Mouse (Mus musculus): ENCODE measurements around the gene Erc2.

The Erc2 gene

DNA sequence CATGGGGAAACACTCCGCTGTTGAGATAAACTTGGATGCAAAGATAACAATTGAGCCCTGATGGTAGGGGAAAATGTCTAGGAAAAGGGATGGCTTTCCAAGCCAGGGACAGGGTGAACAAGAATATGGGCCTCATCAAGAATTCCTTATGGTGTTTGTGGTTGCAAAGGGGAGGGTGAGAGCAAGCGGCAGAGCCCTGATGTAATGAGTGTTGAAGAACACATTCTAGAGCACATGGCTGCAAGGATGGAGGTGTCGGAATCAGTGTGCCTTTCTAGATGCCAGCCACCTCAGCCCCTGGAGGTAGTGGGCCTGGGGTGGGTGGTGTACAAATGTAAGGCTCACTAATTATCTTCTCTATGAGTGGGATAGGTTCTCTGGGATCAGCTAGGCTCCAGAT is 313.5 kb downstream of the Erc2 start:
- in situ Hi-C loops (cut with MboI, MseI): no loop called here

DNA sequence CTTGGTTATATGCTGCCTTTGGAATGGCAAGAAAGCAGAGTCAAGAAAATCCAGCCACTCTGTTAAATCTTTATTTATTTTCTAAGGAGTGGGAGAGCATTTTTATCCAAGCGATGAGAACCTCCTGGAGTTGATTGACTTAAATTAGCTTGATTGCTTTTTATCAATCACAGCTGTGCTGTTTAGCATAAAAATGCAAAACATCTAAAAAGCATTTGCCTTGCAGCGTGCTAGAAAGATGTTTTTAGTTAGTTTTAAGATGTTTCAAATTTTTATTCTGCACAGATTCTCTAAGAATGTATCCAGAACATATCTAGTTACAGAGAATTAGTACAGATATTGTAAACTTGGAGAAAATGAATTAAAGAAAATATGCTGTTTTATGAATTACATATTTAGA is 315.7 kb downstream of the Erc2 start:
- in situ Hi-C loops (cut with MboI, MseI): no loop called here

DNA sequence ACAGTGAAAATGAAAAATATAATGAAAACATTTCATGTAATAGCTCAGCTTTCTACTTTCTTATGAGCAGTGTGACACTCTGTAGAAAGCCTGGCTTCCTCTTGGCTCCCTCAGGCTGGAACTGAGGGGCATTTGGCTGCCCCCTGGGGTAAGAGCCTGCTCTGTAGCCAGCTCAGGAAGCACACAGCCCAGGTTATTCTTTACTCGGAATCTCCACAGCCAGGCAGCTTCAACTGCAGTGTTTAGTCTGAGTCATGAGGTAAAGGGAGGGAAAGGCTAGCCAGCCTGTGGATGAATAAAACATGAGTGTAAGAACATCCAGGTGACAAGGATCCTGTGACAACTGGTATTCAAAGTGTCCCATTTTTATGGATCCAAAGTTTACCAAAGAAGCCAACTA is 323.0 kb downstream of the Erc2 start:
- in situ Hi-C loops (cut with MboI, MseI): no loop called here

DNA sequence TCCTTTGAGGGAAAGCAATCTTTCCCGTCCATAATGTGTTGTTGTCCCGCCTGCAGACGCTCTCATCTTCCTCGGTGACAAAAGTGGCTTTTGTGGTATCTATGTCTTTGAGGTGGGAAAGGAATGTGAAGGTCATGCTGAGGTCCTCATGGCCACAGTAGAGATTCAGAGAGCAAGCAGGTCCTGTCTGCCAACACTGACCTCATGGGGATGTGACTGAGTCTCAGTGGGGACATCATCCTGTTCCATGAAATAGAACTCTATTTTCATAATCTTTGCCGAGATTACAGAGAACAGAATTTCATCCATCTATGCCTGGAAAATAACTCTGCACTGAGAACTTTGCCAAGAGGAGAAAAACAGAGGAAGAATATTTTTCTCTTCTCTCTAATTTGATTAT is 324.0 kb downstream of the Erc2 start:
- in situ Hi-C loops (cut with MboI, MseI): no loop called here

DNA sequence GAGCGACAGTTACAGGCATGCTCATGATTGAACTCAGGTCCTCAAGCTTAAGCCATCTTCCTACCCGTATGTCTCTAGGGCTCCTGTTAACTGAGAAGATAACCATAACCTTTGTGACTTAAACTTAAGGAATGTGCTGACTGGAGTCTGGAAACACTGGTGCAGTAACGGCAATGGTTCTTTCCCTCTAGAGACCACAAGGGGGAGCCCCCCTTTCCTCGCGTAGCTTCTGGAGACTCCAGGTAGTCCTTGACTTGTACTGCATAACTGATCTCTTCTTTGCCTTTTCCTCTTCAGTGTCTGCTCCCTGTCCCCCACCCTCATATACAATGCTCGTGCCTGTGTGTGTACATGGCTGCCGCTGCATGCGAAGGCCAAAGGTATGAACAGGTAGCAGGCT is 326.2 kb downstream of the Erc2 start:
- in situ Hi-C loops (cut with MboI, MseI): no loop called here

DNA sequence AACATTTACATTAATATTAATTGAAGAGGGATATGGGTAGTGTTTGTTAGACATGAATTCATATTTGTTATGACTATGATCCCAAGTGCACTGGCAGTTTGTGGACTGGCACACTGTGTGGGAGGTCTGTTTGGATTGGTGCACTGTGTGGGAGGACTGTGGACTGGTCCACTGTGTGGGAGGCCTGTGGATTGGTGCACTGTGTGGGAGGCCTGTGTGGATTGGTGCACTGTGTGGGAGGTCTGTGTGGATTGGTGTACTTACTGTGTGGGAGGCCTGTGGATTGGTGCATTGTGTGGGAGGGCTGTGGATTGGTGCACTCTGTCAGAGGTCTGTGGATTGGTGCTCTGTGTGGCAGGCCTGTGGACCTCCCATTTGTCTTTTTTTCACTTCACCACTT is 331.6 kb downstream of the Erc2 start:
- in situ Hi-C loops (cut with MboI, MseI): no loop called here

DNA sequence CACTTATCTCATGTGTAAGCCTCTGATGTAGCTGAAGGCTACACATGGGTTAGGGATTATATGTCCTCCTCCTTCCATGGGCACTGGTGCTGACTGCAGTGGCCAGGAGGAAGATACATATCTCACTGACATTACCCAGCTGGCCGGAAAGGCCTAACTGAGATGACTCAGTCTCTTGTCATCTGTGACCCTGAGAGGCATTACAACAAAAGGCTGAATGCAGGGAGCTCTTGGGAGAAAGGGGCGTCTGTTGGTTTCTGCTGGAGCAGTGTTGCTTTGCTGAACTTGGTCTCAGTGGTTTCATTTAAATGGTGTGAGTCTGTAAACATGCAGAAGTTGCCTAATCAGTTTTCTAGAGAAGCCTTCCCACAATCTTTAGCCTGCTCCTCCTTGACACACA is 334.6 kb downstream of the Erc2 start:
- in situ Hi-C loops (cut with MboI, MseI): no loop called here

DNA sequence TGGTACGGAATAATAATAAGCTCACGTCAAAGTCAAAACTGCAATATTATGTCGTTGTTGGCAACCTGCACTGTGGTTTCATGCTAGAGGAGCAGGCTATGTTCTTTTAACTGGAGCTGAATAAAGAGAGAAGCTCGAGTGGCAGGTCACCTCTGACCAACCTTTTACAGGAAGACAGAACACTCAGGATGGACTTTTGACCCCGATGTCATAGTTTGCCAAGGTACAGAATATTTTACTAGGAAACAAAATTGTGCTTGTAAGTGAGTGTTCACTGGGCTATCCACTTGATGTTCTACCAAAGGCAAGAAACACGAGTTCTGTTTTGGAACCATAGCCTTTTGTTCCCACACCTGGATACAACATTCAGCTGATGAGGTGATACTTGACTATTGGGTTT is 351.5 kb downstream of the Erc2 start:
- in situ Hi-C loops (cut with MboI, MseI): no loop called here

DNA sequence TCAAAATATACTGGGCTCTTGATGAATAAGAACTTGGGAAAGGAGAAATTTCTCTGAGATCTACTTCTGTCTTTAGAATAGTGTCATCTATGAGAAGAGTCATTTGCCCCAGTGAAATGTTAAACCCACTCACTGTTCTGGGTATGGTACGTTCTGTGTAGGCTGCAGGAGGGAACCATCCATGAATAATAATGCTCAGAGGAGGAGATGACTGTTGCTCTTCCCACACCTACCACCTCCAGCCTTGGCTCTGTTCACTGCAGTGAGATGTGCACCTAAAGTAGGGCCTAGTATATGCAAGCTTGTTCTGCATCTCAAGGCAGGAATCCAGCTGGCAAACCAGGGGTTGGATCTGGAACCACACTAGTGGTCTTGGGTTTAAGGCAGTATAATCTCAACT is 353.4 kb downstream of the Erc2 start:
- in situ Hi-C loops (cut with MboI, MseI): no loop called here

DNA sequence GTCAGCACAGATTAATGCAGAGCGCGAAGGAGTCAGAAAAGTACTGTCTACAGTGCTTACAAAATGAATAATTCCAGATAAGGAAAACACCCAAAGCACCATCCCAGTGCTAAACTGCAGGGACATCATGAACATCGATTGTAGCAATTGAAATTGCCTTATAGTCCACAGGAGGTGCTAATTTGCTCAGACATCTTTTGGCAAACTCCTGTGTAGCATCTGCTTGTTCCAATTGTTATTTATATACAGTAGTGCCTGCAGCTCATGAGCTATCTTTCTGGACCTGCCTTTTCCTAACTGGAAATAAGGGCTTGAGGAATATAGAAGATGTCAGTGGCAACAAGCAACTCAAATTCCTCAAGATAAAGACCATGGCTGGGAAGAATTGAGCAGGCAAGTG is 362.5 kb downstream of the Erc2 start:
- in situ Hi-C loops (cut with MboI, MseI): no loop called here

DNA sequence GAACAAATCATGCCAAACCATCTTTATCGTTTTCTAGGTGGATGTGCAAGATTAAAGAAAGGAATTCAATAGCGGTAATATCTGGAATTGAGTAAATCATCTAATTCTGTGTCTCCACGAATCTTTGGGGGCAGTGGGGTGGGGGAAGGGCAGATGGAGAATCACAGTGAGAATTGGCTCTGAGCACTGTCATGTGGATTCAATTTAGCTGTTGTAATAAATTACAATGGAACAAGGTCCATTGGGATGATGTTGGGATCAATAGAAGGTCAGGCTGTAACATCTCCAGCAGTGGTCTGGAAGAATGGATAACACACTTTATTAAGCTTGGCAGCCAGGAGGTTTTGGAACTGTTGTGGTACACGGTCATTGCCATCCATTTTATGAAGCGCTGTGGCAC is 363.0 kb downstream of the Erc2 start:
- in situ Hi-C loops (cut with MboI, MseI): no loop called here

DNA sequence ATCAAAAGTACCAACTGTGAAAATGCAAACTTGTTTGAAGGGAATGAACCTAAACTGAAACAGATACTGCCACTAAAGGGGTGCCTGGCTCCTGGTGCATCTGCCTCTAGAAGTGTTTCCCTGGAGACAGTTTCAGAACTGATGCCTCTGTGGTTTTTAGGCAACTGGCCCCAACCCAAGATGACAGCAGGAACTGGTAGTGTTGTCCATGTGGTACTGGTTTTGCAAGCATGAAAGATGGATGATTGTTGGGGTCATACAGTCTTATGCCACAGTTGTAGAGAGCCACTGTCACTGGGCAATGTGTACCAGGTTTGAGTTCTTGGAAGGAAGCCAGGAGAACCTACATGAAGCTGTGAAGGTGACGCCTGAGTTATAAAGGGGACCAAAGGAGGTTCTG is 365.2 kb downstream of the Erc2 start:
- in situ Hi-C loops (cut with MboI, MseI): no loop called here

DNA sequence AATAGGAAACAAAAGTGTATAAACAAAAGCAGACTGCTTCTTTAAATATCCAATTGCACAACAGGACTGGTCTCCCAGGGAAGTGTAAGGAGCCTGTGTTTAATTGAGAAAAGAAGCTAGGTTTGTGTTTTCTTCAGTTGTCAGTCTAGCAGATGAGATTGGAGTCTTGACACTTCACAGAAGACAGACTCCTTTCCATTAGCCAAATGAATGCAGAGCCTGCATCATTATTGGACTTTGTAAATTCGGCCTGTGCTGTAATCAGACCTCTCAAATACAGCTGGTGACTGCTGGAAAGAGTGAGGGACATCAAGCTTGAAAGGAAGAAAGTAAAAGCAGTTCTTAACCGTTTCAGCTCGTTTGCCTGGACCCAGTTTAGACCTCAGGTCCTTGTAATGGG is 376.3 kb downstream of the Erc2 start:
- in situ Hi-C loops (cut with MboI, MseI): no loop called here

DNA sequence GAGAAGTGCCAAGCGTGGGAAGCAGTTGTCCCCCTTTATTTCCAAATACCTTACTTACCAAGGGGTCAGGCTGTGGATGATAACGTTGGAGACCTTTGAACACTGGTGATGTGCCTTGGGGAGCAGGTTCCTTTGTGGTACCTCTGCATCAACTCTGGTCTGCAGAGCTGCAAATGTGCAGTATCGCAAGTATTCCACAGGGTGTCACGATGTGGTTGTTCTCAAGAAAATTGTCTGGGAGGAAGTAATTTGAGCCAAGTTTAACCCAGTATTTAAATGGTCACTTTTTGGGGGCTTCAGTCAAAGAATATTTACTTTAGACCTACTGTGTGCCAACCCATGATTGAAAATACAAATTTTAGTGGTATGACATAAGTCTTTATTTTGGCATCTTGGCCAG is 381.8 kb downstream of the Erc2 start:
- in situ Hi-C loops (cut with MboI, MseI): no loop called here

DNA sequence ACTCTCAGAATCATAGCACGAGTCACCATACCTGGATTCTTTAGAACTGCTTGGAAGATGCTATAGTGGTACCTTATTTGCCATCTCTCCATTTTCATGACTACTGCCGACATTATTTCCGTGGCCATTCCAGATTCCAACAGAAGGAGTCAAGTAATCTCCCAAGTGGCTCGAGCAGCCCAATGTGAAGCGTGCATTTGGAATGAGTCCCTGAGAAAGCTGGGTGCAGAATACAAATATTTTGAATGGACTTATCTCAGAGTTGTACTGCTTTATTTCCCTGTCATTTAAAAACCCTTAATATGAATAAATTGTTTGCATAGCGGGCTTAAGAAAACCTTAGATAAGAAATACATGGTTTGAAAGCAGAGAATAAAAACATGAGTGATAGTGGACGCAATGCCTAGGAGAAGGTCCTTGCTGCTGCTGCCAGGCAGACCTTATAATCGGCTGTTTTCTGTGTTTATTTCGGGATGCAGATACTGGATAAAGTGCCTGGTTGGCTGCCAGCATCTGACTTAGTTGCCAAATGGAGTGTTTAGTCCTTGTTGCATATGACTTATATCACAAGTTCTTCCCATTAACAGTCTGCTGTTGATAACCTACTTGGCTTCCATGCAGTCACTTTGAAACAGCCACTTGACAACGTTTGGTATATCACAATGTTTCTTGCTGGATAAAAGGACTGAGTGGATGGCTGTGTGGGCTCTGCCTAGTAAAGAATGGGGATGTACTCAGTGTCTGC is 388.5 kb downstream of the Erc2 start:
- in situ Hi-C loops (cut with MboI, MseI): no loop called here

DNA sequence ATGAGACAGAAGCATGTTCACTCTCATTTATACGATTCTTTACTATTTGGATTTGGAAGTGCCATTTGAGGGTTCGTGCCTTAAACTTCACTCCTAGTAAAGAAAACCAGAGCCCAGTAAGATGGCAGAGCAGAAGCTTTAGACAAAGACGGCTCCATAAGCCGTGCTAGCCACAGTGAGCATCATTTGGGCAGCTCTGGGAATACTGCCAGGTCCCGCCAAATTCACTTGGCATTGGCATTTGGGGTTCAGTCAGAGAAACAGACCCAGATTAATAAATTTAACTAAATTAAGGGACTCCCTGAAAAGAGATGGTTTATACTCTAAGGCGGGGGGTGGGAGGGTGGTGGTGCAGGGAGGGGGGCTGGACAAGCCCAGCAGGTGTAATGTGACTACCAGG is 401.0 kb downstream of the Erc2 start:
- in situ Hi-C loops (cut with MboI, MseI): no loop called here

DNA sequence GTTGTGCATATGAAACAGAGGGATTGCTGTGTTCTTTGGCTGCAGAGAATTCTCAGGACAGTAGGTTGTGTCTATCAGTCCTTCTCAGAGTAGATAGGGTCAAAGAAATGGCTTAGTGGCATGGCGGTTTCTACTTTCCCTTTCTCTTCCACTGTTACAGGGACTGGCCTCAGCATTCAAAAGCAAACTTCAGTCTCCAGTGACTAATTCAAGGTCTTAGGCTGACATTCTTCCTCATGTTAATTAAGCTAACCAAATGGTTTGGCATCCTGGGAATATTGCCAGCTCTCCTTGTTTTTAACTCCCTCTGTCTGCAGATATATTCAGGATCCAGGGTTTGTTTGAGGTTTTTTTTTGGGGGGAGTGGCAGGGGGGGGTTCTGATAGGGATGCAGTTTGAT is 408.6 kb downstream of the Erc2 start:
- in situ Hi-C loops (cut with MboI, MseI): no loop called here

DNA sequence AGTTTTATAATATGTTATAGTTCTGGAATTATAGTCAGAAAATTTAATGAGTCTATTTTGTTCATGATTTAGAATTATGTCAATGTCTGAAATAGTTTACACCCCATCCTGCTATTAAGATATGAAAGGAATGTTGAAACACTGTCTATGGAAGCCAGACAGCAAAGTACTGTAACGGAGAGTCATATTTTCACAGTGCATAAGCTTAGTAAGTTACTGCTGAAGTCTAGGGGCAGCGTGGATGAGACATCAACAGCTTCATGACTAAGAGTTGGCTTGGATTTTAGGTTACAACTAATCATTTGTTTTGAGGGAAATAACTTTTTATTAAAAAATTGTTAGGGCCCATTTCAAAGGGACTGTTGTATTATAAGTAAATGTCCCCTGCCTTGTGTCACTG is 412.8 kb downstream of the Erc2 start:
- in situ Hi-C loops (cut with MboI, MseI): no loop called here

DNA sequence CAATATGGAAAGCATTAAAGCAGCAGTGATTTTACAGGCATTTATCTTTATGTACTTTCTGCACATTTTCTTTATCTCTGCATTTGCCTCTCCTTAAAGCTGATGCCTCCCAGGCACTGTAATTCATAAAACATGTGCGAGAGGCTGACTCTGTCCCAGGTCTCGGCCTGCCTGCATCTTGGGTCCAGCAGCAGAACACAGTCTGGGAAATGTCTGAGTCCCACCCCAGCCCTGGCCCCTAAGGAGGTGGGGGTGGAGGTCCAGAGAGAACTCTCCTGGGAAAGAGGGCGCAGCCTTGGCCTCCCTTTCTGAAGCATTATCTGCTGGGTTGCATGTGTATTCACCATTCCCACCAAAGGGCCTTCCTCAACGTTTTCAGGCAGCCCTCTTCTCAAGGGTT is 420.9 kb downstream of the Erc2 start:
- in situ Hi-C loops (cut with MboI, MseI): no loop called here

DNA sequence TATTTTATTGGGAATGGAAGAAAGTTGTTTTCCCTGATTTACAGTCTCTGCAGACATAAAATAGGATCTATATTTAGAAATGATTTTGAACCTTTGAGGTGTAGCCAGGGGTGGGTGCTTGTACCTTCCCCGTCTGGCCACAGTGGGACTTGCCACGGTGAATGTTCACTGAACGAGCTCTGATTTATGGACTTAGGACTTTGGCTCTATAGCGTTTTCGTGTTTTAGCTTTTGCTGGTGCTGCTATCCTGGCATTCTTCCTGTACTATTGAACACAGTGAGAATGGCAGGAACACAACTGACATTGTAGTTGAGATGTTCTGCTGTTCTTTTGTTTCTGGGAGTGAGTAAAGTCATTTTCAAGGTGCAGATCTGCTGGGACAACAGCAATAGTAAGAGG is 429.4 kb downstream of the Erc2 start:
- in situ Hi-C loops (cut with MboI, MseI): no loop called here

DNA sequence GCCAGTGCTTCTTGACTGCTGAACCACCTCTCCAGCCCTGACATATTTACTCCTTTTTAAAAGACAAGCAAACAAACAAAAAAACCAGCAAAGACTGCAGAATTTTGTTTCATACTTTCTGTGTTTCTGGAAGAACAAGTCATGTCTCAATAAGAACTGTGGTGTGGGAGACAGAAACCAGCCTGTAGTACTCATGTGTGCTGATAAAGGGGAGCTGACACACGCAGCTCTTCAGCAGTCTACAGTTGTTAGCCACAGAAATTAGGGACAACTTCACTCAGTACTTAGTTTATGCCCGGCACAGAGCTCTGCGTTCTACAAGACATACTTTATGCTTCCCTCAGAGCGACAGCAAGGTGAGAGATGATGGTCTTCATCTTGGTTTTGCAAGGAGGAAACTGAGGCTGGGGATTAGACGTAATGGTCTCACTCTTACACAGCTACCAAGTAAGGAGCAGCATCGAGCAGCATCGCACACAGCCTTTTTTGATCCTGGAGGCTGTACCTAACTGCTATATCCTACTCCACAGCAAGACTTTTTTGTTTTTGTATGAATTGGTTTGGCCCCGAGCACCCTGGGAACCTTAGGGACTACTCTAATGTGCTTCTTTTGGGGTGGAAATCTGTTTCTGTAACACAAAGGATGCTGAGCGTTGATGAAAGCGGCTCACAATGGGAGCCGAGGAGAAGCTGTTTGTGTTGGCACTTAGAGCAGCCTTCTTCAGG is 435.1 kb downstream of the Erc2 start:
- in situ Hi-C loops (cut with MboI, MseI): no loop called here

DNA sequence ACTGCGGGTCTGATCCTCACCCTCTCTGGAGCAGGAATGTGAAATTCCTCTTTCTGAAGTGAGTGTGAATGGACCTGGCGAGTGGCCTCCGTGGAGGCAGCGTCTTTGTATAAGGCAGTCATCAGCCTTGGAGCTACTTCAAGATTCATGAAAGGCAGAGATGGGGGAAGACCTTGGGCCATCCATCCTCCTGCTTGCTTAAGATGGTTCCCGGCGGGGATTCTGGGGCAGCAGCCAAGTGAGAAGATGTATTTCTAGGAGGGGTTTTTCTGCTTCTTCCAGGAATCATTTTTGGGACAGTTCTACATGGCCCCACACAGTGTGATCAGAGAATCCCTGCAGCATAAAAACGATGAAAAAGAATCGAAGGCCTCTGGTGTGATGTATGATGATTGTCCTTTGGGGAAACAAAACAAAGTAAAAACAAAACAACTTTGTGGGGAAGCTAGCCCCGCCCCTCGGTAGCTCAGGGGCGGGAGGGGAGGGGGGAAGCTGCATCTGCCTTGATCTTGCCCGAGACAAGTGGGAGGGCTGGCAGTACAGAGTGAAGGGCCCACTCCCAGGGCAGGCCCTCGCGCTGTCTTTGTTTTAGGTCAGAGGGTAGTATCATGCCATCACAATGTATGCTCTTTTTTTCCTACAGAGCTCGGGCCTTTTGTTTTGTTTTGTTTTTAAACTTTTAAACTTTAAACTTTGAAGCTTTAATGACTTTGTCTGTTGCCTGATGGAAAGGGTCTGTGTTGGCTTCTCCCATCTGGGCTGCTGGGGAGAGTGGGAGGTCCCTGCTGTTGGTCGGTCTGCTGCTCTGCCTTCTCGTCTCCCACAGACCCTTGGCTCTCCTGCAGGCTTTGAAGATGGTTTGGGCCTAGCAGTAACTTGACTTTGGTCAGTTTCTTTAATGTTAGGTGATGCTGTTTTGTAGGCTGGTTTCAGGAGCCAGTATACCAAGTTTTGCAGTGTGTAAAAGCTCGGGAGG is 435.9 kb downstream of the Erc2 start:
- in situ Hi-C loops (cut with MboI, MseI): no loop called here
